Mouse (Mus musculus): ENCODE measurements around the gene Adamts12.

DNA sequence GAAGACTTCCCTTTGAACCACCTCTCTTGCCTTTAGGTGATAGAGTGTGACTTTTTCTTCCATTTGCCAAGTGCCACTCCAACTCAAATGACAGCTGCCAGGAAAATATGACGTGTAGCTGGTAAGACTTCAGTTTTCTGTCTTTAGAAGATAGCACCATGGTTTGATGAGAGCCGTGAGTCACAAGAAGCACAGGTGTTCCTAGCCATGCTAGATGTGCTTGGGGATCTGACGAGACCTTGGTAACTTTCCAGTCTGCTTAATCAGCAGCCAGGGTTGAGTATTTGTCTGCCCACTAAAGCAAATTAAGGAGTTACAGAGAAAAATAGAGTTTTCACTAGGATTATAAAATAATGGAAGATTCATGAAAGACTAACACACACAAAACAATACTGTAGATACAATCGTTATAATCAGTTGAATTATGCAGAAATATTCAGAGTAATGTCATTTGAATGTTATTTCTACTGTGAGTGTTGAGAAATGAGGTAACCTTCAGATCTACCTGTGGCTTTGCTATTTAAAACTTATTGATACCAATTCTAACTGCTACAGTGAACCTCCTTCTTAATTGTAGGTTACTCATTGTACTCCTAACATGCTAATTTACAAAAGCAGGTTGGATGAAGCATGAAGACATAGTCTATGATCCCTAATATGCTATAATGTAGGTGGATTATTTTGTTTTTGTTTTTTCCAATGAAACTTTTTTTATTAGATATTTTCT is 169.5 kb downstream of the Adamts12 start:
- TF ChIP-seq GABPA (IDR thresholded peaks at IDR 0.05; ENCODE audit: insufficient replicate concordance, low read depth, low read length) (no peak), CTCF (conservative IDR thresholded peaks at IDR 0.05 in 1 of 2, IDR thresholded peaks at IDR 0.05 in 1 of 2; ENCODE audit: low read depth in 2 of 2, low read length in 2 of 2) (no peak), POLR2A (IDR thresholded peaks at IDR 0.05; ENCODE audit: low read depth, low read length) (no peak), ETS1 (conservative IDR thresholded peaks at IDR 0.05; ENCODE audit: low read depth, low read length) (peak; percentile 96), EP300 (IDR thresholded peaks at IDR 0.05; ENCODE audit: low read length) (peak; percentile 86)
